Mouse (Mus musculus) left cerebral cortex, adult 9 months (tissue): Measurements from ENCODE around the gene Kat14.
A peak's percentile ranks its signal among the peaks of the same experiment; 100 is the strongest.
"Not testable (repeated sequence)": the region's sequence is repeated elsewhere in the genome, so short reads cannot be mapped to it uniquely, and the experiment has no call there.

ENCODE experiments used
- DNase-seq, 2 experiments: peaks; one replicate each; pipeline ENCODE4 v3.0.0; 2022; ENCODE audit warnings: low spot score in 2 of 2

Kat14 gene

DNA sequence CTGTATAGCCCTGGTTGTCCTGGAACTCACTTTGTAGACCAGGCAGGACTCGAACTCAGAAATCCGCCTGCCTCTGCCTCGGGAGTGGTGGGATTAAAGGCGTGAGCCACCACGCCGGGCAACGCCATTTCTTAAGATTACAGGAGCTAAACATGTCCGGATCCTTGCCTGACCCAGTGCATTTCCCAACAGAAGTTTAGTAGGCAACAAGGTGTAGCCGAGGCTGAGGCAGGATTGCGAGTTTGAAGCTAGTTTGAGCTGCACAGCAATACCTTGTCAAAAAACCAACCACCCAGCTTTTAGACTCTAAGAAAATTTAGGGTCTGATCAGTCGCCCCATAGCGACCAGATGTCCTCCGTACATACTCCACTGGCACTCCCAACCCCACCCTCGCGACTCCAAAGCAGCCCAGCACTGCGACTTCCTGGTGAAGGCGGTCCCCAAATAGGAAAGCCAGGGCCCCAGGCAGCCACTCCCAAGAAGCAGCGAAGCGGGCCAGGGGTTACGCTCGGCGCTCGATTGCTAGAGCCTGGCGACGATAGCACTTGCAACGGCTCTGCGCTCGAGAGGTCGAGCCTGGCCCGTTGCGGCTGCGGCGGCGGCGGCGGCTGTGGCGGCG, at the start of gene Kat14, which contains the start of gene Pet117:
Gene Kat14, plus strand, starts transcription at position 584 of the 620 bp plus-strand sequence.
Gene Pet117, plus strand, starts transcription at position 597 of the 620 bp plus-strand sequence.
- peak; percentile 74 to 94 for DNase-seq

- no peak for DNase-seq
Measured at GRCm38 (mm10) chr2:144324218-144324617, 44.6 kb upstream of the Kat14 start.

- no peak for DNase-seq
Measured at GRCm38 (mm10) chr2:144329451-144329850, 39.3 kb upstream of the Kat14 start.

DNA sequence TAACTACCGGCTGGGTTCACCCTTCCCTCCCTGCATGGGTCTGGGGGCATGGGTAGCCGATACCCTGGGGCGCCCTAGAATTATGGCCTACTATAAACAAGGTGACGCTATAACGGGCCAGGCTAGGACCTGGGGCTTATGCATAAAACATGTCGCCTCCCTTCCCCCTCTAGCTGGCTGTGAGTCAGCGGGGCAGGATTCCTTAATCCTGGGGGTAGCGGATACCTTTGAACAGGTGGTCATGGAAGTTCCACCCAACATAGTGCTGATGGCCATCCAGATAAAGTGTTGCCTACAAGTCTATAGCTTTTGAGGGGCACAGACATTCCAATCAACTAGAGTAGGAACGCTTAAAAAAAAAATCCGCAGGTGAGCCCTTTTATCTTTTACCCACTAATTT, 38.8 kb upstream of the Kat14 start:
- DNase-seq, result no peak

DNA sequence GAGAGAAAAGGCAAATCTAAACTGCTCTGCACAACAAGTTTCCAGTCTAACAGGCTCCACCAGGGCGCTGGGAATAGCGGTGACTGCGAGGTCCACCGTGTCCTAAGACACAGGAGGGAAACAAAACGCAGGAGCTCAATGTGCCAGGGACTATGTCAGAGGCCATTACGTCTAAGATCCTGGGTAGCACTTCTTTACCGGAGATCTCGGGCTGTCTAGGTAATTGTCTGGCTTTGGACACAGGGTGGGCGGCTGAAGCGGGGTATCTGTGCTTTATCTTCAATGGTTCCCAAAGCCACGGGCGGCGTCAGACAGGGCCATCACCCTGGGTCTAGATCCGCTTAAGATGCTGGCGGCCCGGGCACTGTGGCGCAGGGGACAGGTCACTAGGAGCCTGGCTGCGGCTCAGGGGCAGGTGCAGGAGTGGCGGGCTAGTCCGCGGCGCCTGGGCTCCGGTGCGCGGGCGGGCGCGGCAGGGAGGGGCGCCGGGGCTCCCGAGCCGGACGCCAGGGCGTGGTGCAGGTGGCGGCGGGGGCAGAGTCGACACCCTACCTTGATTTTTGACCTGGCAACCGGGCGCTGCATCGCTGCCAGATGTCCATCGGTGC, 38.3 kb upstream of the Kat14 start:
- DNase-seq, result no peak

GRCm38 (mm10) chr2:144330960-144331371, 37.8 kb upstream of the Kat14 start:
- no peak for DNase-seq

DNA sequence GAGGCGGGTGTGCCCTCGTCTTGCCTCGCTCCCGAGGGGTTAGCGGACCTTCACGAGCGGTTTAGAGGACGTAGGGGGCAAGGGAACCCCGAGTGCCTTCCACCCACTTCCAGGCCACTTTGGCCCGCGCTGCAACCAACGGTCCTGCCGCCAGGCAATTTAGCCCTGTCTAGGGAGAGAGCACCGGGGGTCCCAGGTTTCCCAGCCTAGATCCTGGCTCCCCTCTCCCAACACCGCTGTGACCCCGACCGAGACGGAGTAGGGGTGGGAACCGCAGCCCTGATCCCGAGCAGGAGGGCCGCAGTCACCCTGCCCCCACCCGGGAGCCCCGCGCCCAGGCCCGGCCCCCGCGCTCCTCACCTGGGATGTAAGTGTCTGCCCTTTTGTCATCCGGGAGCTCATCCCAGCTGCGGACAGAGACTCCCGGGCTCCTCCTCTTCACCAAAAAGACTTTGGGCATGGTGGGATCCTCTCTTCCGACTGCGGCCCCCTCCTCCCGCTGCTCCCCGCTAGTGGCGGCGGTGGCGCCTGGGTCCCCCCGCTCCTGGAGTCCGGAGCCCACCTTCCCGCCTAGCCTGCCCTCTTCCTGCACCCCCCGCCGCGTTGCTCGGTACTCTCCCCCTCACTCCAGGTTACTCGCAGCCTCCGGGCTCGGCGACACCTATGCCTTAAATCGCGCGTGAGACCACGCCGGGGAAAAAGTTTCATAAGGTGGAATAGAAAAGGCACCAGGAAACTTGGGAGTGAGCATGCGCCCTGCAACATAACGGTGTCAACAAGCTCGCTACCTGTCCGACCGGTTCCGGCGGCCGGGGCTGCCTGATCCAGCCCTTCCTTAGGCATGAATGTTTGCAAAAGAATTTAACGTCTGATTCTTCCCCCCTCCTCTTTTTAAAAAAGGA, 37.1 kb upstream of the Kat14 start, which contains the start of gene Ovol2:
Gene Ovol2, minus strand, starts transcription at position 746 of the 902 bp plus-strand sequence.
- no peak for DNase-seq

DNA sequence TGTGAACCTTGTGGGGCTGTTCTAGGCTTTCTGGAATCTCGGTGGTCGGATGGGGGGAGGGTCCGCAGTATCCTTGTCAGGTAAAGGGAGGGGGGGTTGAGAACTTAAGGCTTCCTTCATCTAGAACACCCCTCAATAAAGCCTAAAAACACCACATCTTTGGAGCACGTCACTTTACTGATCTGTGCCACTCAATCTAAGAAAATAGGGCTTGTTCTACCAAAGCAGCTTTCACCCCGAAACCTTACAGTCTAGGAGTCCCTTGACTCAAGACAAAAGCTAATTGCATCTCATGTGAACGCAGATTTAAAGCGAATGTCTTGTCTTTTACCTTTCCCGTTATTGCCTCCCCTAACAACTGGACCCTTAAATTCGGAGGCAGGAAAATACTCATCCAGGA, 36.3 kb upstream of the Kat14 start:
- DNase-seq, result no peak

DNA sequence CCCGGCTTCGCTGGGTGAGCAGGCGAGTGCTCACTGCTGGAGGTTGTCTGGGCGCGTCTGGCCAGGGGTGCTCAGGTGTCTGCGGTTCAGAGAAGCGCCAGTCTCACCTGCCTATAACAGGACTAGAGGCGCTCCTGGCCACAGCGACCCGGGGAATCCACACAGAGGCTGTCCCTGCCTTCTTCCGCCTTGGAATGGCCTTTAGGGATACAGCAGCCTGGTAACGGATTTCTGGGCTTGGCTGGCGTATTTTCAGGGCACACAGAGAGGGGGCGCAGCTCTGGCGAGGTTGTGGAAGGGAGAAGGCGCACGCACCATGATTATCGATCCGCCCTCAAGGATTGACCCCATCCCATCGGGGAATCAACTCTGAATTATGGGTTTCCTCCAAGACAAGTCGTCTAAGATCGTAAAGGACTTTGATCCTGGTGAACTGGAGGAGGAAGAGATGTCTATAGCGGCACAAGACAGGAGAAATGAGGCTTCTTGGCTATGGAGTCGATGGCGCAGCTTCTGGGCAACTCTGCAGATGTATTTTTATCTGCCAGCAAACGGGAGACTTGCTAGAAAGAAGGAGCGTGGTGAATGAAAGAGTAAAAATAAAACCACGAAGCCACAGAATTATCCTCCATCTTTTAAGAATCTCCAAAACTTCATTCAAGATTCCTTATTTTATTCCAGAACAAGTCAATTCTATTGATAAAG, 35.5 kb upstream of the Kat14 start:
- DNase-seq, result peak in 1 of 2 experiments; percentile 47

DNA sequence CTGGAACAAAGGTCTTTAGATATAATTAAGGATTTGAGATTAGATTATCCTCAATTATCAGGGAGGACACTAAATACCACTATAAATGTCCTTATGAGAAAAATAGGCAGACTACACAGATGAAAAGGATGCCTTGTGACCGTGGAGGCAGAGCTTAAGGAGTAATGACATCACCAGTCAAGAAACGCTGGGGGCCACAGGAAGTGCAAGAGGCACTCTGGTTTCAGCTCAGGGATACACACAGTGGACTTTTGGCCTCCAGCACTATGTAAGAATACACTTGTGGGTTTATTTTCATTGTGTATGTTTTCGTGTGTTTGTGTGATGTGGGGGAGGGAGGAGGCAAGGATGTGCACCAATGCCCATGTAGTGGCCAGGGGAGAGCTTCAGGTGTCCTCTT, 31.6 kb upstream of the Kat14 start:
- DNase-seq, result no peak

- DNase-seq, result no peak
Measured at GRCm38 (mm10) chr2:144337701-144338100, 31.1 kb upstream of the Kat14 start.

DNA sequence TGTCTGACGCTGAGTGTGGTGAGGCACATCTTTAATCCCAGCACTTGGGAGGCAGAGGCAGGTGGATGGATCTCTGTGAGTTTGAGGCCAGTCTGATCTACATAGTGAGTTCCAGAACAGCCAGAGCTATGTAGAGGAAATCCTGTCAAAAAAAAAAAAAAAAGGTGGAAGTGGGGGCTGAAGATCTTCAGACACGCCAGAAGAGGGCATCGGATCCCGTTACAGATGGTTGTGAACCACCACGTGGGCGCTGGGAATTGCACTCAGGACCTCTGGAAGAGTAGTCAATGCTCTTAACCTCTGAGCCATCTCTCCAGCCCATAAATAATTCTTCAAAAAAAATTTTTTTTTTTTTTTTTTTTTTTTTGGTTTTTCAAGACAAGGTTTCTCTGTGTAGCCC, 30.6 kb upstream of the Kat14 start:
- not testable (repeated sequence) for DNase-seq

GRCm38 (mm10) chr2:144343158-144343557, 25.6 kb upstream of the Kat14 start:
- no peak for DNase-seq

DNA sequence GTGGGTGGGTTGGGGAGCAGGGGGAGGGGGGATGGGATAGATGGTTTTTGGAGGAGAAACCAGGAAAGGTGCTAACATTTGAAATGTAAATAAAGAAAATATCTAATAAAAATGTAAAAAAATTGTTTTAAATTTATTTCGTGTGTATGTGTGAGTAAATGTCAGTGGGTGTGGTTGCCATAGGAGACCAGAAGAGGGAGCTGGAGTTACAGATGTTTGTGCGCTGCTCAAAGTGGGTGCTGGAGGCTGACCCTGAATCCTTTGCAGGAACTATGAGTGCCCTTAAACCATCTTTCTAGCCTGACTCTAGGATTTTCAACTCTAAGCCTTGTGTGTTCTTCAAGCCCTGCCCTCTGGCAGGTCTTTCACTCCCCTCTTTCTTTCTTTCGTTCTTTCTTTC, 20.3 kb upstream of the Kat14 start:
- no peak for DNase-seq

DNA sequence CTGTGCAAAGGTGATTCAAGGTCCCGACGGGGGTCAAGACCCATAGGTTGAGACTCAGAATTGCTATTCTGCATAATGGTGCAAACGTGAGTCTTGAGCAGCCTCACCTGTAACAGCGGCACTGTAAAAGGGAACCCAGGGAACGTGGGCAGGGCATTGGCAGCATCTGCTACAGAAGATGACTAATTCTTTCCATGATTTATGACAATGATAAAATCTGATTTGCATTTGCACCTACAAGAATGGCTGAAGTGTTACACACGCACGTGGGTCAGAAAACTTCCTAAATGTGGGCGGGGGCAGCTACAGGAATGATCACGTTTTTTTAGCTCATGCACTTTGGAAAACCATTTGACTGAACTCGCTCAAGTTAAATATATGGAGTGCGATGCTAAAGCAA, 15.9 kb upstream of the Kat14 start:
- peak in 1 of 2 experiments; percentile 59 for DNase-seq

GRCm38 (mm10) chr2:144369020-144369421, 238 bp downstream of the Kat14 start:
- peak in 1 of 2 experiments; percentile 43 for DNase-seq

- DNase-seq, result no peak
Measured at GRCm38 (mm10) chr2:144369511-144369910, 728 bp downstream of the Kat14 start.

- no peak for DNase-seq
Measured at GRCm38 (mm10) chr2:144371566-144371965, 2.8 kb downstream of the Kat14 start.

- peak in 1 of 2 experiments; percentile 45 for DNase-seq
Measured at GRCm38 (mm10) chr2:144373063-144373462, 4.3 kb downstream of the Kat14 start.

DNA sequence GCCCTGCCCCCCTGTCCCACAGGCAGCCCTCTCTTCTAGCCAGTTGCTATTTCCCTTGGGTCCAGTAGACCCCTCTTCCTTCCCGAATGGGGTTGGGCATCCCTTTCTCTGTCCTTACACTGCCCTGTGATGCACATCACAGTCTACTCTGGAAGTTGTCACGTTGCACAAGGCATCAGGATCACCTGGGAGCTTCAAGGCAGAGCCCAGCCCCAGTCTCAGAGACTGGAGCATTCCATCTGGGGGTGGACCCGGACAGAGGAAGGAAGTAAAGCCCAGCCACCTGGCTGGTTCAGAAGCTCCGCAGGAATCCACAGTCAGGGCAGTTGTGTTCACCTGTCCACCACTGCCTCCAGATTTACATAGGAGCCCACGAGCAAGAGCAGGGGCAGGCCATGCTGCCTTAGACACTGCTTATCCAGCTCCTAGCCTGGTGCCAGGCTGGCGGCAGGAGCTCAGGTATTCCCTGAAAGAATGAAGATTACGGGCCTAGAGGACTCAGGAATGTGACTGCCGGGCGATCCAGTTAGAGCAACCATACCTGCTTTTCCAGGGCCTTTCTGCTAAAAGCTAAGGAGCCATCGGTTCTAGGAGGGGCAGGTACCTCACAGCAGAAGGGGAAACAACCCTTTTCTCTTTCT, 6.4 kb downstream of the Kat14 start:
- DNase-seq, result no peak

- DNase-seq, result no peak
Measured at GRCm38 (mm10) chr2:144381293-144381692, 12.5 kb downstream of the Kat14 start.
